Mouse (Mus musculus) cerebellum, postnatal 4 days (tissue): ENCODE results near the gene Pigs.

Experiments
- DNase-seq, 2 experiments: peaks; one replicate each; pipeline ENCODE4 v3.0.0; 2022; ENCODE audit warnings: low spot score in 2 of 2, mixed read lengths in 1 of 2

Pigs gene

DNA sequence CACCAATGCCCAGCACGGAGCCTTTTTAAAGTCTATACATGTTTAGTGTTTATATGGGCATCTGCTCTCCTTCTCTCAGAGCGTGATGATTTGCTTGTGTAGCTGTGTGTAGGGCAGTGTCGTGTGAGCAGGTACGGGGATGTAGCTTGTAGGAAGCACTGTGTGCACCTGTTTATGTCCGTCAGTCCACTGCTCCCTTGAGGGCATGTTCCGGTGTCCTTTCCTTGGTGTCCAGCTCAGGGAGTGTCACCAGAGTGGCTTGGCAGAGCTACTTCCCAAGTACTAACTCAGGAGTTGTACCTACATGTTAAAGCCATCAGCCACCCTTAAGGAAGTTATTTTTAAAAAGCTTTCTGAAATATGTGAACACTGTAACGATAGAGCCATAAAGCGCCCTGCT, 8.8 kb downstream of the Pigs start:
- DNase-seq, result no peak

DNA sequence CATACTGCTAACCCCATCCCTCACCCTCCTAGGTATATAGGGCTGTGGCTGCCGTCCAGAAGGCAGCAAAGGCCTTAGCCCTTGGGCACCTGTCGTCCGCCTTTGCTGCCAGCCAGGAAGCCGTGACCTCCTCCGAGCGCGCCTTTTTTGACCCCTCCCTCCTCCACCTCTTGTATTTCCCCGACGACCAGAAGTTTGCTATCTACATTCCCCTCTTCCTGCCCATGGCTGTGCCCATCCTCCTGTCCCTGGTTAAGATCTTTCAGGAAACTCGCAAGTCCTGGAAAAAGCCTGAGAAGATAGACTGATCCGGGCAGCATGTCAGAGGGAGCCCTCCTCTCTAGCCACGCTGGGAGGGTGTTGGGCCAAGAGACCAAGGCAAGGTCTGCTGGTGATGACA, 13.5 kb downstream of the Pigs start:
- no peak for DNase-seq

DNA sequence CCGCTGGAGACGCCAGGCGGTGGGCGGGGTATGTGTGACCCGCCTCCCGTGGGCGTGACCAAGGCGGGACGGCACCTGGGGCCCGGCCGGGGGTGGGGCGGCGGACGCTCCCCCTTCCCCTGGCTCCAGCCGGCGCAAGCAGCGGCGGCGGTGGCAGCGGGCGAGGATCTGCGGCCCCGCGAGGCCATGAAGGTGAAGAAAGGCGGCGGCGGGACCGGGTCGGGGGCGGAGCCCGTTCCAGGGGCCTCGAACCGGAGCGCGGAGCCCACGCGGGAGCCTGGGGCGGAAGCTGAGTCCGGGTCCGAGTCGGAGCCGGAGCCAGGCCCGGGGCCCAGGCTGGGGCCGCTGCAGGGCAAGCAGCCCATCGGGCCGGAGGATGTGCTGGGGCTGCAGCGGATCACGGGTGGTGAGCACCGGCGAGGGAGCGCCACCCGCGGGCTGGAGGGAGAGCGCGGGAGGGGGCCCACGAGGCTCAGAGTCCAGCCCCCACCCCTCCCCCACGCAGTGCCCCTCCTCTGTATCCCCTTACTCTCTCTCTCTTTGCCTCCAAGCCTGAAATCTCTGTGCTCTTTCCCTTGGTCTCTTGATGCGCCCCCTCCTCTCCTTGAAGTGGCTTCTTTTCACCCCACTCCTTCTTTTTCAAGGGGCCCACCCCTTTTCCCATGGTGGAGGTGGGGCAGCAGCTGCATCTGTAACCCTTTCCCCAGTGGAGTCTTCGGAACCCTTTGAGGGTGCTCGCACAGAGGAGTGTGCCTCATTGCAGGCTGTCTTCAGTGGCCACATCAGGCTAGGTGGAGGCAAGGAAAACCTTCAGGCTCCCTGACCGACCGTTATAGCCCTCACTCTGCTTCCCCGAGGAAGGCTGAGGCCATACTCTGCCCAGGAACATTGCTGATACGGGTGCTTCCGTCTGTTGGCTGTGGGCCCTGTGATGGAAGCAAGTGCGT, 15.4 kb downstream of the Pigs start, which contains the start of gene Unc119:
Gene Unc119, plus strand, starts transcription at position 102 of the 947 bp plus-strand sequence.
- DNase-seq, result peak; percentile 57 to 75

DNA sequence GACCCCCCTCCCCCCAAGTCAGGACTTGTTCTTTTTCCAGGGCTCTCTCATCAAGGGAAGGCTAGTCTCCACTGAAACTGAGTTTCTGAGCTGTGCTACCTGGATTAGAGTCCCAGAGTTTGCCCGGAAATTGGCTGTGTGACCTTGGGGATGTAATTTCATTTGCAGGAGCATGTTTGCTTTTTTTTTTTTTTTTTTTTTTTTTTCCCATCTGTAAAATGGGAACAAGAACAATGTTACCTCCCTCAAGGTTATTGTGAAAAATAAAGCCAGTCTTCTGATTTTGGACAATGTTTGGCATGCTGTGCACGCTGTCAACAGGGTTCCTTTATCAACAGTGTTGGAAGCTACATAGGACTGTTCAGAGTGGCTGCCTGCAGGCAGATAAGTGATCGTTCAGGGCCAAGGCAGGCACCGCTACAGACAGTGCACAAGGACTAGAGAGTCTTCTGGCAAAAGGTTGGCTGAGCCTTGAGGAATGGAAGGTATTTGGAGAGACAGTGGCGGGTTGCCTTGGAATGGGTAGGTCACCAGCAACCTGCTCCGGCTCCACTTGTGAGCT, 16.2 kb downstream of the Pigs start:
- DNase-seq, result no peak

DNA sequence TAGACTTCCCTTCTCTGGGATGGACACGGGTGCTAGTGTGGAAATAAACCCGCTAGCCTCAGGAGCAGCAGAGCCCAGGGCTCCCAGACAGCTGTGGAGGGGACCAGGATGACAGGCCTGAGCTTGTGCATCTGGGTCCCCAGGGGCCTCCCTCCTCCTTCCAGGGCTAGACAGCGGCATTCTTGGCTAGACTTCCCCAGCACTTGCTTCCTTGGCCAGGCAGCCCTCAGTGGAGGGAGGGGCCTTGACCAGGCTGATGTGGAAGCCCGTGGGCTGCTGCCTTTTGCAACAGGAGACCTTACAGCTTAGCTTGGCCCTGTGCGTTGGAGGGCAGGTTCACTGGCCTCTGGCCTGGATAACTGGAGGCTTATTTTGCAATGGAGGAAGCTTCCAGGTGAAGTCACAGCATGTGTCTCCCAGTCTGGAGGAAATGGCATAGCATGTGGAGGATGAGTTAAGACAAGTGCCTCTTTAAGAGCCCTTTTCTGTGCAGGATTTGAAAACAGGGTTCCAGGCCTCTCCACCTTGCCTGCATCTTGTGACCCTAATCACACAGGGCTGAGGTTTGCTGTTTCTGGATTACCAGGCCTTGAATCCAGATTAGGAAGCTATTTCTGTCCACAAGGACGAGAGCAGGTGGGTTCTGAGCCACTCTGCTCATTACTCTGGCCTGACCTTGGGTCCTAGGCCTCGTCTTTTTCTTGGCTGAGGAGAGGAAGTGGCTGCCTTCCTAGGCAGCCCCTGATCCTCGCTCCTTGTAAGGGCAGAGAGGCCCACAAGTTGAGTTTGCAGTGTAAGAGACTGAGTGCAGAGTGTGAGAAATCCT, 16.9 kb downstream of the Pigs start:
- DNase-seq, result no peak

DNA sequence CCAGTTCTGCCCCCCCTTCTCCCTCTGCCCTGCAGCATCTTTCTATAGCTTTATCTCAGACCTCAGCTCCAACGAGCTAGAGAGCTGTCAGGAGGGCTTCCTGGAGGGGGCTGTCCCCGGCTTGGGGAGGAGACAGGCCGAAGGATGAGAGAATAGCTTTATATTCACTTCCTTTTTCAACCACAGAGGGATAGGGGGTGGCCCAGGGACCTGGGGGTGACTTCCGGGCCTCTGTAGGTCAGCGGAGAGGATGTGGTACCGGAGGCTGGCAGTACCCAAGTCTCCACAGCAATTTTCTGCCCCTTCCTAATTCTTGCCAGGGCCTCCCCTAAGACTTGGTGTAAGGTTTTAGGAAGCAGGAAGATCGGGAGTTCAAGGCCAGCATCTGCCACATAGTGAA, 17.6 kb downstream of the Pigs start:
- DNase-seq, result no peak

DNA sequence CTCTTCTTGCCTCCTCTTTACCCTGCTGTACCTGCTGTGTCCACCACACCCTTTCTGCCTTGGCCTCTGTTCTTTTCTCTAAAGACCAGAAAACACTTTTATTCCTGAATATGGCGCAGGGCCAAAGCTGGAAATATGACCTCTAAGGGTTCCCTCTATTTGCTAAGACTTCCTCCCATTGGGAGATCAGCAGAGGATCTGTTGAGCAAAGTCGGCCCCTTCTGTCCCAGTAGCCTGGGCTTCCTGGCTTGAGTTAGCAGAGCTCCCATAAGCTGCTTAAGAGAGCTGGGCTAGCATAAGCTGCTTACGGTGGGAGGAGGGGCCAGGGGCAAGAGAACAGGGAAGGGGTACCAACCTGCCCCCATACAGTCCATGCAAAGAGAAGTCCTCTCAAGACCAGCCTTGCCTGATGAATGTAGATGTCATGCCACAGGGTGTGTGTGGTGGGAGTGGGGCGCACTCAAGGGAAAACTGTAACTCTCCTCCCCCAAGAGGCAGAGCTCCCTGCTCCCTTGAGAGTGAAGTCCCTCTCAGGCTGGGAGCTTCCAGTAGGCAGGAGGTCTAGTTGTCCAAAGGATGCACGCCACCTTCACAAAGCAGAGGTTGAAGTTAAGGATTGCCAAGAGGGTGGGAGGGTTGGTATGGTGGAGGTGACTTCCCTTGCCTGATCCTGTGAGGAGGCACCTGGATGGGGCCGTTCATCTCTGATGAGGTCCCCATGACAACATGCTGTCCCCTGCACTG, 18.3 kb downstream of the Pigs start:
- no peak for DNase-seq

DNA sequence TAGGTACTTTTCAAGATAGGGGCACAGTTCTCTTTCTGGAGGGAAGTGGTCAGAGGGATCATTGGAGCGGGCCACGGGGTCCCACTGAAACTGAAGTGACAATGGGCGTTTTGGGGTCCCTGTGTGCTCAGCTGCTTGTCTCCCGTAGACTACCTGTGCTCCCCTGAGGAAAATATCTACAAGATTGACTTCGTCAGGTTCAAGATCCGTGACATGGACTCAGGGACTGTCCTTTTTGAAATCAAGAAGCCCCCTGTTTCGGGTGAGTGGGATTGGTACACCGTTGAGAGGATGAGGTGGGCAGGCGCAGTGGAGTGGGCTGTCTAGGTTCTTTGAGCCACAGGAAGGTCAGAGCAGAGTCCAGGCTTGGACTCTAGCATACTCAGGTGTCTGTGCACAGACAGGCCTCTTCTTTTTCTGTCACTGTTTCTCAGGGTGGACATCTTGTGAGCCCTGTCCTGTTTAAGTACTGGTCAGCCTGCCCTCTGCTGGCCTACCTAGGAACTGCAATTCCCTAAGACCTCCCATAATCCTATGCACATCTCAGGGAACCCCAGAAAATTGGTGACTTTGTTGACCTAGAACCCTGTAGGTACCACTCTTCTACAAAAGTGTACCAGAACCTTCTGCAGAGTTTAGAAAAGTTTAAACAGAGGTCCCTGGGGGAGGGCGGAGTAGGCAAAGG, 19.0 kb downstream of the Pigs start:
- DNase-seq, result peak; percentile 68 to 80

DNA sequence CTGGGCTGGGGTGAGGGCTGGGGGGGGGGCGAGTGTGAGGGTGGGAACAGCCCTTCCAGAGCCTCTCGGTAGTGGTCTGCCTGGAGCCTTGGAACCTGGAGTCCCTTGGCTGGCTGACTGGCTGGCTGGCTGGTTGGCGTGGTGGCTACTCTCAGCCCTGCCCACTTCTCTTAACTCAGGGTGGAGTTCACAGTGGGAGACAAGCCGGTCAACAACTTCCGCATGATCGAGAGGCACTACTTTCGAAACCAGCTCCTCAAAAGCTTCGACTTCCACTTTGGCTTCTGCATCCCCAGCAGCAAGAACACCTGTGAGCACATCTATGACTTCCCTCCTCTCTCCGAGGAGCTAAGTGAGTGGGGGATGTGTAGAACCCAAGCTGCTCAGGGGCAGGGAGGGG, 19.7 kb downstream of the Pigs start:
- DNase-seq, result no peak

DNA sequence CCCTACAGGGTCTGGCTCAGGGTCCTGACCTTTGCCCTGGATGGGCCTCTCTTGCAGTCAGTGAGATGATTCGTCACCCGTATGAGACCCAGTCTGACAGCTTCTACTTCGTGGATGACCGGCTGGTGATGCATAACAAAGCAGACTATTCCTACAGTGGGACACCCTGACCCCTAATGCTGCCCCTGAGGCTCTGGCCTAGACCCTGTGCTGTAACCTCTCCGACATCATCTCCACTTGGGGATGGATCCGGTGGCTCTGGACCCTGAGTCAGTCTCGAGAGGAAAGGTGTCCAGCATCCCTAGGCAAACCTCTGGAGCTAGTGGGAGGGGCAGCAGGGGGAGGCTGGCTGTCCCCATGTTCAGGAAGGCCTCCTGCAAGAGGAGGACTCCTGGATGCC, 20.3 kb downstream of the Pigs start:
- DNase-seq, result no peak

DNA sequence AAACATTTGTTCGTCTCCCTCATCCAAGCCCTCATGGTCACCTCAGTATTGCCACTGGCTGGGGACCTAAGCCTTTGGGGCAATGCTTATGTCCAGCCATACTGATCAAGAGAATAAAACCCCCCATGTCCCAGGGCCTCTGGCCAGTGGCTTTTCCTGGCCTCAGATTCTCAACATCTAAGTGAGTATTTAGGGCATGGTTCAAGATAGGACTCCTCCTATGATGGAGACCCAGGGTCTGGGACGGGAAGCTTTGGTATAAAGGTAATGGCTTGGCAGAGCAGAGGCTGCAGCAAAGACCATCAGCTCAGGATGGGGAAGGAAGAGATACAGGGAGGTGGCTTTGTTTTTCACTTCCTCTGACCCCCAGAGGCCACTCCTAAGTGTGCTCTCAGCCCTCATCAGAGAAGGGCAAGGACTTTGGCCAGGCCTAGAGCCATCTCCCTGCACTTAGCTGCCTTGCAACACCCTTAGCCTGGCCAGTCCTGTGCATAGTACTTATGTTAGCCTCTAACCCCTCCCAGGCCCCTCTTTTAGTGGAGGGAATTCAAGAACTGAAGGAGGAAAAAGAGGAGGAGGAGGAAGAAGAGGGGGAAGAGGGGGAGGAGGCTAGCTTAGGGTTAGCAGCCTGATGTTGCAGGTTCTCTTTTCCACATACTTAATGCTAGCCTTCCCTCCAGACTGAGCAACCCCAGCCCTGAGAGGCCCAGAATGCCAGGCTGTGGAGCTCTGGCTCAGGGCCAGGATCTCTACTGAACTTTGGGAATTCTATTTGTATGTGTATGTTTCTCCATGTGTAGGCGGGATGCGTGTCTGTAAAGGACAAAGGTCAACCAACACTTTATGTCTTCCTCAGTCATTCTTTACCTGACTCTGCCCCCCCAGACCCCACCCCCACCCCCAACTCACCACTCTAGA, 21.5 kb downstream of the Pigs start:
- no peak for DNase-seq

DNA sequence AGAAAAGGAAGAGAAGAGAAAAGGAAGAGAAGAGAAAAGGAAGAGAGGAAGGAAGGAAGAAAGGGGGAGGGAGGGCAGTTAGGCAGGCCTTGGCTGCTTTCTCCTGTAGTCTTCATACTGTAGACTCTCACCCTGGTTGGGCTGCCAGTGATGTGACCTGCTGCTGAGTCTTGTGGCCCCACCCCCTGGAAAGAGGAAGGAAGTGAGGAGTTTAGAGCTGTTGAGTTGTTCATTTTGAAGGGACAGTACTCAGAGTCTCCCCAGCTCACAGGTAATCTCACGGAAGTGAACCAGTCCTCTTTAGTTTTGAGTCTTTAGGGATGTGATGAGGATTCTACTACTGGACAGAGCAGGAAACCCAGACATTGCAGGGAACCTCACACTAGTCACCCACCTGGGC, 24.9 kb downstream of the Pigs start:
- no peak for DNase-seq

DNA sequence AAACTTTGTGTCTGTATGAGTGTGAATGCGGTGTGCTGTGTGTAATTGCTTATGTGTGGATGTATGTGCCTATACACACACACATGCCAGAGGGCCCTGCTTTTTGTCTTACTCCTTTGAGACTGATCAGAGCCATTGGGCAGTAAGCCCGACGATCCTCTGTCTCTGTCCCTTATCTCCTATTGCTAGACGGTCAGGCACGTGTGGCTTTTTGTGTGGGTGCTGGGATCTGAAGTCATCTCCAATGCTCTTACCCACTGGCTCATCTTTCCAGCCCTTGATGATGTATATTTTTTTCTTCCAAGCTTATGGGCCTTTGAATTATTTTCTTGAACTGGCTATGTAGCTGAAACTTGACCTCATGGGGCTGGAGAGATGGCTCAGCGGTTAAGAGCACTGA, 26.7 kb downstream of the Pigs start:
- DNase-seq, result no peak

DNA sequence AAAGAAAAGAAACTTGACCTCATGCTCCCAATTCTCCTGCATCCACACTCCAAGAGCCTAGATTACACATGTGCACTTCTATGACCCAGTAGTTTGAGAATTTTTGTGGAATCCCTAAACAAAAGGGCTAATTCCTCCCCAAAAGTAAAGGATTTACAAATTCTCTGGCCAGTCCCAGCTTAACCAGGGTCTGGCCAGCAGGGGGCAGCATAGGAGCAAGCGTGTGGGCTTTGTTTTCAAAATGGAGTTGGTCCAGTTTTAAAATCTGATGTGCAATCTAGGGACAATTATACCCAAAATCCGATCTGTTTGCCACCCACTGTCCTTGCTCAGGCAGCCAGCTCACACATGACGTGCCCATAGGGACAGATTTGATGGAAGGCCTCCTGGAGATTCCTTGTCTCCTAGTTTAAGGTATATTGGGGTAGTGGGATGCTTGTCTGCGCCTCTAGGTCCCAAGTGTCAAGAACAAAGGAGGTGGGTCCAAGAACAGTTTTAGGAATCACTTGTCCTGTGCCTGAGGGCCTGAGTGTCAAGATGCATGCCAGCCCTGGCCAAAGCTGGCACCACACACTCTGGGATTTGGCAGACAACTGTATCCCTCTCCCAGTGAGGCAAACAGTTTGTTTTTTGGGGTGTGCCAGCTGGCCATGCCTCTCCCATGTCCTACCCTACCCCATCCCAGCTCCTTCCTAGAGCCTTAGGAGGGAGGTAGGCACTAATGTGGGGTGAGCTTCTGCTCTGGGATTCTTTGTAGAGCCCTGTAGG, 27.4 kb downstream of the Pigs start:
- peak; percentile 58 to 75 for DNase-seq

DNA sequence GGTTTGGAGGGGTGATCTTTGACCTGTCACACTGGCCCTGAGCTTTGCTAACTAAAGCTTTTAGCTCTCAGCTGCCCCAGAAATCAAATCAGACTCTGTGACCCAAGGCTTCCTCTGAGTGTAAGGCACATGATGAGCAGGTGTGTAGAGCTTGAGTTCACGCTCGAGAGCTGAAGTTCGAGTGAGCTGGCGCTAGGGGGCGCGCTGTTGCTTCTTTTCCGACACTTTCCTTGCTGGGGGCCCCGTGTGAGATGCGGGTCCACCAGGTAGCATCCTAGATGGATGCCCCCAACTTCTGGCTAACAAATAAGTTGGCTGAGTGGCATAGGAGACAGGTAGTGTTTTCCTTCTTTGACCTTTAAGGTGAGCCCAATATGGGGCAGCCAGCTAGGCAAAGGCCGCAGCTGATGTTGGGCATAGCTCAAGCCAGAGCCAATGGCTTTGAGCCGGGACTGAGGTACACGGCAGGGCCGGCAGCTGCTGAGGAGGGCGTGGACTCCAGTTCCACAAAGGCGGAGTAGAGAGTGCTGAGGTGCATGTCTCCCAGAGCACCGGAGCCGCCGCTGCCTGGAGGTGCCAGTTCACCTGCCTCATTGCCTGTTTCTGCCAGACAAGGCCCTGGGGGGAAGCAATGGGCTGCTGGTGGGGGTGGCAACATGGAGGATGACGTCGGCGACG, 30.3 kb downstream of the Pigs start:
- peak in 1 of 2 experiments; percentile 46 for DNase-seq

DNA sequence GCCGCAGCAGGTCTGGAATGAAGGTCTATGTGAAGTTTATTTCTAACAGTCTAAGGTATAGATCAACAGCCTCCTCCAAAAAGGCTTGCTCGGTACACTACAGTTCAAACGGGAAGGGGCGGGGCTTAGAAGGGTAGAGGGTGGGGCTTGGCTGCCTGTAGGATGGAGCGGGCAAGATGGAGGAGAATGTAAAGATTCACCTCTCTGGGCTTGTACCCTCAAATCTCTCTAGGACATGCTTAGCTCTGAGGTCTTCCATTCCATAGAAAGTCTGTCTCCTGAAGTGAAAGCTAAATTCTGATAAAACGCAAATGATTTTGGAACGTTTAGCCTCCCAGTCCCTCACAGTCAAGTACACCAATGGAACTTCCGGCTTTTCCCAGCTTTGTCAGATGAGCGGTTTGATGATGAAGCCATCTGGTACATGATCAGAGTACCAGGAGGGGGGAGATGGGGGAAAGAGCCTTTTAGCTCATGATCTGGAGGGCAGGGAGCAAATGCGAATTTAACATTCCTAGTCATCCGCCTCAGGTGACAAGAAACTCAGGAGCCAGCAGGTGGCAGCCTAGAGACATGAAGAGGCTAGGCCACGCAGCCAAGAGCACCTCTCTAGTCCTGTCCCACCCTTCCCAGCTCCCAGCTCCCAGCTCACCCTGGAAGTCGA, 32.0 kb downstream of the Pigs start:
- peak in 1 of 2 experiments; percentile 74 for DNase-seq

DNA sequence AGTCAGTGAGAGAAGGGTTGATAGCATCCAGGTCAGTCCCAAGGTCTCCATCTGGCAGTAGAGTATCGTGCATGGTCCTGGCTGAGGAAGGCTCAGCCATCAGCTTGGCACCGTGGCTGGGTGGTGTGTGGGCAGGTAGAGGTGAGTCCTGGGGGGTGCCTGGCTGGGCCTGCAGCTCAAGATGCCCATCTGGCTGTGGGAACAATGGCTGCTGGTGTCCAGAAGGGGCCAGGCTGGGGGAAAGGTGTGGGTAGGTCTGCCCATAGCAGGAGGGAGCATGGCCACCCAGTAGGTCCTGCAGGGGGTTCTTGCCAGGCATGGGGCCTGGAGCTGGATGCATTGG, 32.5 kb downstream of the Pigs start:
- DNase-seq, result no peak

DNA sequence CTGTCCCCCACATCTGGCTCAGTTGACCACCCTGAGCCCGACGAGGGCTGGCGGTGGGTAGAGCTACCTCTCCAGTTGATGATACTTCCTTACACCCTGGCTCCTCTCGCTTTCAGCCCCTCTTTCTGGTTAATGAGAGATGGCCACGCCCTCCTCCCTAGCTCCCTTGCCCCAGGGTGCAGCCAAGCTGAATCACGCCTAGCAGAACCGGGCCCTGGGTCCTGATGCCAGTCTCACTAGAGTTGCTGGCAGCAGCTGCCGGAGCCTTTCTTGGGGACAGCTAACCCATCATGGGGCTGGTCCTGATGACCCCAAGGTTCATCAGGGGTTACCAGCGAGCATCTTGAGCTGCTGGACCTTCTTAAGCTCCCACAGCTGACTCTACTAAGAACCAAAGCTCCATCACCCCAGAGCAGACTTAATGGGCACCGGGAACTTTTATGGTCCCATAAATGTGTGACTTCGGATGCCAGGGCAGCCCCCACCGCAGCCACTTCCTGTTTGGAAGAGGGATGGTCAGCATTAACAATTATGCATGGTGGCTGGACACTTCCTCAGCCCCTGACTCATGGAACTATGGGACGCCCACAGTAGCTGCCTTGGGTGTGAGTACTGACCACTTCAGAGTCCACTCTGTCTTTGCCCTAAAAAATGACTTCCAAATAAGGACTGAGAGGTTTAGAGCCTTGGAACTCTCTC, 35.2 kb downstream of the Pigs start:
- DNase-seq, result no peak
